Comparison of ENCODE assay signal across 12 mouse cellular contexts in the genomic region with DNA sequence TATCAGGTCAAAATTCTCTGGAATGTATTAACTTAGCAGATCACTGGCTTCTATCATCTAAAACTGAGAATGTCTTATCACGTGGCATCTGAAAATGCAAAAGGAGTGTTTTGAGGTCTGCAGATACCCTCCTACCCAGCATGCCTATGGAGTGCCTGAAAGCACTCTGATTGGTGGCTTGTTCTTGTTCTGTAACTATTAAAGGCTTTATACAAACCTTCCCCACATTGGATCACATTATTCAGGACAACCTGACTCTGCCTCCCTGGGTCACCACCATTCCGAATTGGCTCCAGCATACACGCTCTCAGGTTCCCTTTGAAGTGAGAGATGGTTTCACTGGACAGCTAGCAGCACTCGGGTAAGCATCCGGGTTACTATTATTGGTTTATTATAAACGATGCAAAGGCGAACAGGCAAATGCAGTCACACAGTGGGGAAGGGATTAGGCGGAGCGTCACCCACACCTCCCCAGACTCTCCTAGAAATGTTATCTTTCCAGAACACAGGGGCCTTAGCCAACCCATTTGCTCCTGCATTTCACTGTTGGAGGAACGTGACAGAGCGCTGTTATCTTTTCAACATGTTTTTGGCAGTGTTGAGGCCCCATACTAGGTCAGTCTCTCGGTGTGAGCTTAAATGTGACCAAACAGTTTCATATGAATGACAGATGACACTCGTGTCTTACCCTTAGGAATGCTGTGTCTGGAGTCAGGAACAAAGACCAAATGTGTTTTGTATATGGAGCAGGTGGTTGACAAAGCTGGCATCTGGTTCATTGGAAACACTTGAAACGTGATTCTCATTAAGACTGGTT. TPM values are rescaled to one million over a fixed set of nuclear protein-coding genes. Genes with fewer than 3 reads are reported as not detected.
DNase-seq lines count a peak whose midpoint lies in the region; ATAC-seq lines count a peak whose summit lies in the region.
"Had no signal": no experiment of that assay in that cellular context is flagged by ENCODE, and none has a peak within 500 bp of the region (broad histone marks: within the 10 kb centered on the region; RNA-seq: fewer than 3 reads in every experiment).

No protein-coding gene starts in this region.

- no peaks in the 10 kb centered on the region for H3K36me3 ChIP-seq in heart, embryonic 13.5 days
- H3K36me3 ChIP-seq in embryonic facial prominence, embryonic 14.5 days (ENCODE audit: control insufficient read depth, insufficient read depth, low read length), result no peaks in the 10 kb centered on the region
- H3K36me3 ChIP-seq in liver, embryonic 15.5 days (replicated peaks), result 0 out of 2 replicates have a peak, but pooled peaks cover 7% of the 10 kb centered on the region
- H3K36me3 ChIP-seq: embryonic facial prominence, embryonic 13.5 days had no signal

- H3K4me2 ChIP-seq in heart, embryonic 13.5 days, result peak overlapping the region; percentile 43
- H3K4me2 ChIP-seq in embryonic facial prominence, embryonic 14.5 days (ENCODE audit: low read depth, low read length), result no peak overlapping the region
- H3K4me2 ChIP-seq in liver, embryonic 15.5 days, result peak overlapping the region; percentile 69
- H3K4me2 ChIP-seq: embryonic facial prominence, embryonic 13.5 days had no signal

- no peak overlapping the region for H3K9ac ChIP-seq in heart, embryonic 13.5 days
- H3K9ac ChIP-seq in embryonic facial prominence, embryonic 14.5 days (ENCODE audit: low read depth, low read length), result no peak overlapping the region
- H3K9ac ChIP-seq in liver, embryonic 15.5 days, result peak overlapping the region; percentile 62
- H3K9ac ChIP-seq: embryonic facial prominence, embryonic 13.5 days had no signal

- no peaks in the 10 kb centered on the region for H3K27me3 ChIP-seq in heart, embryonic 13.5 days (replicated peaks)
- no peaks in the 10 kb centered on the region for H3K27me3 ChIP-seq in embryonic facial prominence, embryonic 14.5 days (replicated peaks; ENCODE audit: control insufficient read depth, insufficient read depth, low read length)
- H3K27me3 ChIP-seq in liver, embryonic 15.5 days, result no peaks in the 10 kb centered on the region
- H3K27me3 ChIP-seq: embryonic facial prominence, embryonic 13.5 days had no signal

- 34% methylated on average over 14 of the region's 14 CpGs for WGBS in heart, embryonic 13.5 days
- 49% methylated on average over 14 of the region's 14 CpGs for WGBS in embryonic facial prominence, embryonic 14.5 days
- WGBS in liver, embryonic 15.5 days (ENCODE audit: insufficient replicate concordance), result 19% methylated on average over 14 of the region's 14 CpGs

- H3K9me3 ChIP-seq in heart, embryonic 13.5 days, result no peaks in the 10 kb centered on the region
- no peaks in the 10 kb centered on the region for H3K9me3 ChIP-seq in embryonic facial prominence, embryonic 14.5 days (ENCODE audit: control insufficient read depth, low read length)
- no peaks in the 10 kb centered on the region for H3K9me3 ChIP-seq in liver, embryonic 15.5 days (replicated peaks)
- H3K9me3 ChIP-seq: embryonic facial prominence, embryonic 13.5 days had no signal

- H3K4me3 ChIP-seq in heart, embryonic 13.5 days, result no peak overlapping the region
- no peak overlapping the region for H3K4me3 ChIP-seq in embryonic facial prominence, embryonic 14.5 days (ENCODE audit: low read depth, low read length)
- H3K4me3 ChIP-seq in liver, embryonic 15.5 days (replicated peaks), result peak overlapping the region; percentile 43
- H3K4me3 ChIP-seq: embryonic facial prominence, embryonic 13.5 days had no signal

- peak; percentile 73; the same call in 1 of the 2 replicates for ATAC-seq in heart, embryonic 13.5 days (ENCODE audit: extremely low read depth, insufficient number of reproducible peaks, low FRiP score, low TSS enrichment)
- no peak for ATAC-seq in embryonic facial prominence, embryonic 14.5 days (ENCODE audit: low read depth)
- ATAC-seq in liver, embryonic 15.5 days (ENCODE audit: insufficient read depth), result peak; percentile 99

- H3K27ac ChIP-seq in heart, embryonic 13.5 days (replicated peaks), result peak overlapping the region; percentile 62
- H3K27ac ChIP-seq in embryonic facial prominence, embryonic 14.5 days (replicated peaks; ENCODE audit: low read depth, low read length), result no peak overlapping the region
- peak overlapping the region; percentile 100 for H3K27ac ChIP-seq in liver, embryonic 15.5 days (replicated peaks)
- H3K27ac ChIP-seq: embryonic facial prominence, embryonic 13.5 days had no signal

- no peak for DNase-seq in heart, postnatal 10 days
- peak; percentile 96 for DNase-seq in MEL-GATA-1-ER (ENCODE audit: extremely low read depth, low read depth)
- DNase-seq in embryonic facial prominence, embryonic 14.5 days (ENCODE audit: low spot score), result peak; percentile 40
- DNase-seq in cerebellum, postnatal 4 days (ENCODE audit: low spot score in 2 of 2), result no peak
- no peak for DNase-seq in urinary bladder, postnatal 25 days (ENCODE audit: low spot score)
- no peak for DNase-seq in adrenal gland, adult 18-20 months (ENCODE audit: low spot score in 2 of 2)
- DNase-seq: gastrocnemius, postnatal 14 days; kidney, adult 2 months; lung, postnatal 36 days had no signal

- intact Hi-C loops in heart, postnatal 10 days (cut with DNase I), result no loop called here

- H3K4me1 ChIP-seq in heart, embryonic 13.5 days, result peaks cover 10% of the 10 kb centered on the region
- H3K4me1 ChIP-seq in embryonic facial prominence, embryonic 14.5 days (ENCODE audit: control insufficient read depth, insufficient read depth, low read length), result no peaks in the 10 kb centered on the region
- peaks cover 81% of the 10 kb centered on the region for H3K4me1 ChIP-seq in liver, embryonic 15.5 days (replicated peaks)

RNA-seq across cellular contexts. Expression of a gene that starts 8.8 kb away (rescaled TPM):
- 2.8 and 4.7 TPM in 2 replicates for polyA plus RNA-seq in heart, embryonic 13.5 days (2015; fragmentation: Nextera tagmentation; extraction: Ambion mirVana)
- total RNA-seq in heart, postnatal 10 days (2021), result 1 to 10 TPM; 2.1 to 2.3 TPM
- 1.0 and 1.6 TPM in 2 replicates for polyA plus RNA-seq in embryonic facial prominence, embryonic 14.5 days (2014; fragmentation: Nextera tagmentation; extraction: Ambion mirVana)
- 132 and 133 TPM in 2 replicates for polyA plus RNA-seq in liver, embryonic 15.5 days (2015; fragmentation: Nextera tagmentation; extraction: Ambion mirVana)
- under 1 TPM; 0.60 to 0.64 TPM for total RNA-seq in adrenal gland, adult 18-20 months (2021)

Comparison
In these comparisons a context has a peak if more than half of its experiments do, and no peak if none do; other contexts are left out.
1. DNase-seq: peak in MEL-GATA-1-ER (single experiment) and embryonic facial prominence, embryonic 14.5 days (single experiment); none in heart, postnatal 10 days (0 of 2), cerebellum, postnatal 4 days (0 of 2), urinary bladder, postnatal 25 days (single experiment) and adrenal gland, adult 18-20 months (0 of 2).
2. RNA of a gene that starts 8.8 kb away (polyA plus RNA-seq): 132 to 133 TPM in liver, embryonic 15.5 days; 2.8 to 4.7 TPM in heart, embryonic 13.5 days and 1.0 to 1.6 TPM in embryonic facial prominence, embryonic 14.5 days; every median in the first group is over 10 times any median in the second.